Mouse (Mus musculus) hindbrain, embryonic 13.5 days (tissue): Measurements from ENCODE around the gene Fis1. TPM values are rescaled to one million over a fixed set of nuclear protein-coding genes. Genes with fewer than 3 reads are reported as not detected.
A peak's percentile ranks its signal among the peaks of the same experiment; 100 is the strongest.

Source experiments
- ATAC-seq: fragments of 200-750 bp; cut with Nextera tagmentation; 2 replicates; pipeline ENCODE4 v1.8.0; 2017; ENCODE audit warnings: moderate TSS enrichment; ENCODE audit not compliant: low FRiP score
- H3K27ac ChIP-seq: fragments of 300-500 bp; sonication (generic); 2 replicates; pipeline ENCODE4 v1.5.1; 2015; ENCODE audit warnings: inconsistent platforms, mild to moderate bottlenecking, moderate library complexity
- H3K27me3 ChIP-seq: fragments of 300-500 bp; sonication (generic); 2 replicates; pipeline ENCODE4 v1.6.1; 2015; ENCODE audit warnings: mild to moderate bottlenecking, inconsistent platforms
- H3K36me3 ChIP-seq: fragments of 300-500 bp; sonication (generic); 2 replicates; pipeline ENCODE4 v1.6.1; 2015; ENCODE audit warnings: mild to moderate bottlenecking, inconsistent platforms
- H3K4me1 ChIP-seq: fragments of 300-500 bp; sonication (generic); replicated peaks from 2 replicates; pipeline ENCODE4 v1.6.1; 2015; ENCODE audit warnings: inconsistent platforms
- H3K4me2 ChIP-seq: fragments of 300-500 bp; sonication (generic); 2 replicates; pipeline ENCODE4 v1.6.1; 2015; ENCODE audit warnings: inconsistent platforms, mild to moderate bottlenecking, moderate library complexity
- H3K4me3 ChIP-seq: fragments of 300-500 bp; sonication (generic); 2 replicates; pipeline ENCODE4 v1.5.1; 2015; ENCODE audit warnings: mild to moderate bottlenecking, inconsistent platforms
- H3K9ac ChIP-seq: fragments of 300-500 bp; sonication (generic); 2 replicates; pipeline ENCODE4 v1.6.1; 2015; ENCODE audit warnings: mild to moderate bottlenecking, inconsistent platforms
- H3K9me3 ChIP-seq: fragments of 300-500 bp; sonication (generic); 2 replicates; pipeline ENCODE4 v1.6.1; 2016; ENCODE audit warnings: inconsistent platforms
- WGBS: fragments of 180-500 bp; shearing (Covaris S2); methylation state at CpG from one replicate; pipeline ENCODE4 v1.1.7; 2015; 5-methylcytosine and 5-hydroxymethylcytosine counted together
- polyA plus RNA-seq: library from polyadenylated mRNA; unstranded; fragments of >200 nt; fragmentation: Nextera tagmentation; extraction: Ambion mirVana; gene quantifications from 2 replicates; pipeline ENCODE4 v1.2.1, GENCODE M21; 2015

The Fis1 gene
- 398 and 404 TPM in 2 replicates for polyA plus RNA-seq

GRCm38 (mm10) chr5:136953015-136953414 lies at the start of gene Fis1:
Gene Fis1 (plus strand): TSS chr5:136953275.
- Histone ChIP-seq H3K4me2 (peak within 1 kb of the TSS; percentile 79), H3K27me3 (no peaks in the 10 kb centered on the region), H3K4me3 (peak within 1 kb of the TSS; percentile 75), H3K27ac (peak within 1 kb of the TSS; percentile 85), H3K9ac (peak within 1 kb of the TSS; percentile 87), H3K4me1 (peaks cover 34% of the 10 kb centered on the region), H3K36me3 (peaks cover 14% of the 10 kb centered on the region), H3K9me3 (no peaks in the 10 kb centered on the region)
- WGBS = under 1% methylated on average over 23 of the region's 23 CpGs
- ATAC-seq = peak; percentile 97

GRCm38 (mm10) chr5:136904621-136905020 lies 48.5 kb upstream of the Fis1 start:
- H3K4me3 ChIP-seq = no peak overlapping the region
- no peak overlapping the region for H3K9ac ChIP-seq
- H3K36me3 ChIP-seq = no peaks in the 10 kb centered on the region
- no peaks in the 10 kb centered on the region for H3K9me3 ChIP-seq
- H3K4me1 ChIP-seq = peaks cover 17% of the 10 kb centered on the region
- no peak overlapping the region for H3K27ac ChIP-seq
- no peak for ATAC-seq
- 68% methylated on average over 3 of the region's 3 CpGs for WGBS
- H3K27me3 ChIP-seq = no peaks in the 10 kb centered on the region
- H3K4me2 ChIP-seq = no peak overlapping the region

GRCm38 (mm10) chr5:136905630-136906029 lies 47.4 kb upstream of the Fis1 start:
- Histone ChIP-seq H3K4me2 (no peak overlapping the region), H3K27me3 (no peaks in the 10 kb centered on the region), H3K27ac (no peak overlapping the region), H3K9me3 (no peaks in the 10 kb centered on the region), H3K4me3 (no peak overlapping the region), H3K4me1 (peaks cover 21% of the 10 kb centered on the region), H3K36me3 (0 out of 2 replicates have a peak, but pooled peaks cover 3% of the 10 kb centered on the region), H3K9ac (no peak overlapping the region)
- no peak for ATAC-seq
- 56% methylated on average over 7 of the region's 7 CpGs for WGBS

- Histone ChIP-seq H3K4me1 (peaks cover 21% of the 10 kb centered on the region), H3K27me3 (no peaks in the 10 kb centered on the region), H3K9ac (peak overlapping the region; percentile 62; the same call in 1 of the 2 replicates), H3K4me3 (peak overlapping the region; percentile 64), H3K27ac (peak overlapping the region; percentile 74), H3K4me2 (peak overlapping the region; percentile 72), H3K9me3 (no peaks in the 10 kb centered on the region), H3K36me3 (peaks cover 22% of the 10 kb centered on the region)
- WGBS = 44% methylated on average over 9 of the region's 9 CpGs
- peak; percentile 58 for ATAC-seq
Observed at GRCm38 (mm10) chr5:136907587-136907986, 45.5 kb upstream of the Fis1 start.

- WGBS = 9% methylated on average over 32 of the region's 32 CpGs
- H3K9ac ChIP-seq = peak within 1 kb of the TSS; percentile 83
- peak within 1 kb of the TSS; percentile 64 for H3K4me3 ChIP-seq
- no peaks in the 10 kb centered on the region for H3K9me3 ChIP-seq
- peaks cover 21% of the 10 kb centered on the region for H3K4me1 ChIP-seq
- peak; percentile 95 for ATAC-seq
- no peaks in the 10 kb centered on the region for H3K27me3 ChIP-seq
- H3K27ac ChIP-seq = peak within 1 kb of the TSS; percentile 74
- peak within 1 kb of the TSS; percentile 72 for H3K4me2 ChIP-seq
- H3K36me3 ChIP-seq = peaks cover 29% of the 10 kb centered on the region
Observed at GRCm38 (mm10) chr5:136907991-136908857, 44.9 kb upstream of the Fis1 start, which contains the start of gene Ift22. Gene Ift22 (plus strand): TSS chr5:136908150.

- WGBS = 82% methylated on average over 3 of the region's 3 CpGs
- Histone ChIP-seq H3K27me3 (no peaks in the 10 kb centered on the region), H3K4me1 (peaks cover 7% of the 10 kb centered on the region), H3K4me3 (no peak overlapping the region), H3K9ac (no peak overlapping the region), H3K9me3 (no peaks in the 10 kb centered on the region), H3K27ac (no peak overlapping the region), H3K36me3 (peaks cover 39% of the 10 kb centered on the region), H3K4me2 (no peak overlapping the region)
- no peak for ATAC-seq
Observed at GRCm38 (mm10) chr5:136914183-136914582, 38.9 kb upstream of the Fis1 start.

GRCm38 (mm10) chr5:136917613-136918242 lies 35.3 kb upstream of the Fis1 start:
- no peak overlapping the region for H3K27ac ChIP-seq
- H3K9me3 ChIP-seq = no peaks in the 10 kb centered on the region
- 95% methylated on average over 8 of the region's 8 CpGs for WGBS
- H3K4me2 ChIP-seq = no peak overlapping the region
- H3K4me1 ChIP-seq = peaks cover 7% of the 10 kb centered on the region
- no peak overlapping the region for H3K9ac ChIP-seq
- H3K36me3 ChIP-seq = peaks cover 16% of the 10 kb centered on the region
- ATAC-seq = no peak
- no peak overlapping the region for H3K4me3 ChIP-seq
- H3K27me3 ChIP-seq = no peaks in the 10 kb centered on the region

- peak overlapping the region; percentile 76 for H3K27ac ChIP-seq
Observed at GRCm38 (mm10) chr5:136918655-136919472, 34.2 kb upstream of the Fis1 start.

GRCm38 (mm10) chr5:136919546-136920301 lies 33.4 kb upstream of the Fis1 start:
- H3K27ac ChIP-seq = no peak overlapping the region
- no peaks in the 10 kb centered on the region; the same call in 1 of the 2 replicates for H3K36me3 ChIP-seq
- H3K27me3 ChIP-seq = no peaks in the 10 kb centered on the region
- WGBS = 23% methylated on average over 18 of the region's 18 CpGs
- no peaks in the 10 kb centered on the region for H3K9me3 ChIP-seq
- H3K4me2 ChIP-seq = peak overlapping the region; percentile 74
- H3K4me3 ChIP-seq = peak overlapping the region; percentile 54
- peak overlapping the region; percentile 78 for H3K9ac ChIP-seq
- 0 out of 2 replicates have a peak, but pooled peaks have one; percentile 16 for ATAC-seq
- H3K4me1 ChIP-seq = peaks cover 7% of the 10 kb centered on the region

More at GRCm38 (mm10) chr5:136918655-136919472, 34.2 kb upstream of the Fis1 start:
- peak; percentile 91 for ATAC-seq
- peak overlapping the region; percentile 78 for H3K9ac ChIP-seq
- H3K4me2 ChIP-seq = peak overlapping the region; percentile 74
- H3K36me3 ChIP-seq = peaks cover 4% of the 10 kb centered on the region; the same call in 1 of the 2 replicates
- peak overlapping the region; percentile 54 for H3K4me3 ChIP-seq
- peaks cover 7% of the 10 kb centered on the region for H3K4me1 ChIP-seq
- no peaks in the 10 kb centered on the region for H3K9me3 ChIP-seq
- H3K27me3 ChIP-seq = no peaks in the 10 kb centered on the region
- 3% methylated on average over 38 of the region's 38 CpGs for WGBS

- no peak for ATAC-seq
- Histone ChIP-seq H3K4me2 (no peak overlapping the region), H3K36me3 (peaks cover 9% of the 10 kb centered on the region; the same call in 1 of the 2 replicates), H3K9me3 (no peaks in the 10 kb centered on the region), H3K4me3 (no peak overlapping the region), H3K4me1 (peaks cover 7% of the 10 kb centered on the region), H3K27ac (no peak overlapping the region), H3K27me3 (no peaks in the 10 kb centered on the region), H3K9ac (no peak overlapping the region)
- 89% methylated on average over 9 of the region's 9 CpGs for WGBS
Observed at GRCm38 (mm10) chr5:136922830-136923229, 30.2 kb upstream of the Fis1 start.
